Mouse (Mus musculus) forebrain, embryonic 16.5 days (tissue): Measurements from ENCODE around the gene Cope. TPM values are rescaled to one million over a fixed set of nuclear protein-coding genes. Genes with fewer than 3 reads are reported as not detected.

Experiments
- polyA plus RNA-seq: library from polyadenylated mRNA; unstranded; fragments of >200 nt; fragmentation: Nextera tagmentation; extraction: Ambion mirVana; gene quantifications from 2 replicates; pipeline ENCODE4 v1.2.1, GENCODE M21; 2015

Cope gene
- polyA plus RNA-seq, 1 experiment from 2014 or later = 270 TPM

Other genes starting within 250 kb of the Cope start
- gene Tm6sf2, start 229.6 kb upstream of the Cope start, polyA plus RNA-seq = 1.0 and 1.2 TPM in 2 replicates
- 0.25 and 0.63 TPM in 2 replicates for gene Hapln4, start 219.1 kb upstream of the Cope start, polyA plus RNA-seq
- 145 and 166 TPM in 2 replicates for gene Ncan, start 181.6 kb upstream of the Cope start, polyA plus RNA-seq
- gene Nr2c2ap, start 171.2 kb upstream of the Cope start, polyA plus RNA-seq = 44.0 and 44.8 TPM in 2 replicates
- 10.5 and 14.4 TPM in 2 replicates for gene Rfxank, start 163.4 kb upstream of the Cope start, polyA plus RNA-seq
- 48.1 and 60.0 TPM in 2 replicates for gene Borcs8, start 163.0 kb upstream of the Cope start, polyA plus RNA-seq
- 0.34 and 0.81 TPM in 2 replicates for gene Mef2b, start 162.8 kb upstream of the Cope start, polyA plus RNA-seq
- 58.4 and 67.7 TPM in 2 replicates for gene Tmem161a, start 130.2 kb upstream of the Cope start, polyA plus RNA-seq
- 4.0 and 7.2 TPM in 2 replicates for gene Slc25a42, start 90.2 kb upstream of the Cope start, polyA plus RNA-seq
- gene Sugp2, start 68.3 kb upstream of the Cope start, polyA plus RNA-seq = 87.6 and 104 TPM in 2 replicates
- 101 and 109 TPM in 2 replicates for gene Armc6, start 68.1 kb upstream of the Cope start, polyA plus RNA-seq
- 47.2 and 49.4 TPM in 2 replicates for gene Homer3, start 19.7 kb upstream of the Cope start, polyA plus RNA-seq
- 53.7 and 57.5 TPM in 2 replicates for gene Ddx49, start within 50 bp of the Cope start, polyA plus RNA-seq
- 32.7 and 35.8 TPM in 2 replicates for gene Cers1, start 13.3 kb downstream of the Cope start, polyA plus RNA-seq
- 3.9 and 5.8 TPM in 2 replicates for gene Gdf1, start 27.3 kb downstream of the Cope start, polyA plus RNA-seq
- 11.8 and 13.6 TPM in 2 replicates for gene Upf1, start 50.8 kb downstream of the Cope start, polyA plus RNA-seq
- 0.51 and 0.75 TPM in 2 replicates for gene Comp, start 71.0 kb downstream of the Cope start, polyA plus RNA-seq
- gene Crtc1, start 137.1 kb downstream of the Cope start, polyA plus RNA-seq = 41.1 and 51.0 TPM in 2 replicates
- 23.1 and 26.2 TPM in 2 replicates for gene Klhl26, start 174.4 kb downstream of the Cope start, polyA plus RNA-seq
- 74.9 and 90.8 TPM in 2 replicates for gene Tmem59l, start 184.8 kb downstream of the Cope start, polyA plus RNA-seq
- gene Crlf1, start 190.6 kb downstream of the Cope start, polyA plus RNA-seq = 6.1 and 8.2 TPM in 2 replicates
- 149 and 157 TPM in 2 replicates for gene Rex1bd, start 204.2 kb downstream of the Cope start, polyA plus RNA-seq
- gene Uba52, start 208.3 kb downstream of the Cope start, polyA plus RNA-seq = 660 and 697 TPM in 2 replicates
- 402 and 462 TPM in 2 replicates for gene Fkbp8, start 225.2 kb downstream of the Cope start, polyA plus RNA-seq
- 45.5 and 45.9 TPM in 2 replicates for gene Kxd1, start 225.4 kb downstream of the Cope start, polyA plus RNA-seq
- gene Ell, start 236.9 kb downstream of the Cope start, polyA plus RNA-seq = 17.1 and 18.9 TPM in 2 replicates